Mouse (Mus musculus) spleen, adult 18-20 months (tissue): ENCODE data around the gene Tmem123.

Experiments used
- DNase-seq, 2 experiments: peaks; one replicate each; pipeline ENCODE4 v3.0.0; 2022; ENCODE audit warnings: mixed read lengths in 2 of 2

The Tmem123 gene

GRCm38 (mm10) chr9:7829531-7830528 is 66.0 kb downstream of the Tmem123 start:
- DNase-seq, result no peak

- DNase-seq, result no peak
Measured at GRCm38 (mm10) chr9:7833421-7833820, 69.6 kb downstream of the Tmem123 start.

- DNase-seq, result no peak
Measured at GRCm38 (mm10) chr9:7835302-7835701, 71.5 kb downstream of the Tmem123 start.

- DNase-seq, result peak; percentile 23 to 46
Measured at GRCm38 (mm10) chr9:7836331-7836730, 72.5 kb downstream of the Tmem123 start.

- DNase-seq, result peak; percentile 90 to 92
Measured at GRCm38 (mm10) chr9:7836905-7837805, 73.3 kb downstream of the Tmem123 start, which contains the start of gene Birc2. TSS of gene Birc2 (minus strand) at chr9:7837064.

GRCm38 (mm10) chr9:7837806-7838440 is 74.1 kb downstream of the Tmem123 start:
- no peak for DNase-seq

- no peak for DNase-seq
Measured at GRCm38 (mm10) chr9:7841221-7841620, 77.4 kb downstream of the Tmem123 start.
